Mouse (Mus musculus) spleen, adult 2 months (tissue): Measurements from ENCODE around the gene Dlx6. TPM values are rescaled to one million over a fixed set of nuclear protein-coding genes. Genes with fewer than 3 reads are reported as not detected.

Source experiments
- DNase-seq, 2 experiments: peaks; one replicate each; pipeline versions ENCODE4 v3.0.0 to v3.0.0-alpha.2; 2012 to 2021; ENCODE audit warnings: low spot score in 2 of 2, low read depth in 1 of 2
- H3K27ac ChIP-seq: fragments of 200-500 bp; 2 replicates; pipeline ENCODE4 v1.5.1; 2012; ENCODE audit warnings: low read length, inconsistent platforms; ENCODE audit not compliant: insufficient read depth
- H3K27me3 ChIP-seq: fragments of 200-500 bp; 2 replicates; pipeline ENCODE4 v1.6.1; 2012; ENCODE audit warnings: mild to moderate bottlenecking, moderate library complexity, low read length, inconsistent platforms; ENCODE audit not compliant: control insufficient read depth, insufficient read depth
- H3K36me3 ChIP-seq: fragments of 200-500 bp; 2 replicates; pipeline ENCODE4 v1.6.1; 2012; ENCODE audit warnings: mild to moderate bottlenecking, low read length, inconsistent platforms; ENCODE audit not compliant: control insufficient read depth, insufficient read depth
- H3K4me1 ChIP-seq: fragments of 200-500 bp; 2 replicates; pipeline ENCODE4 v1.6.1; 2011; ENCODE audit warnings: inconsistent platforms; ENCODE audit not compliant: control insufficient read depth, insufficient read depth, insufficient read length
- H3K4me3 ChIP-seq: fragments of 200-500 bp; 2 replicates; pipeline ENCODE4 v1.5.1; 2011; ENCODE audit warnings: mild to moderate bottlenecking, inconsistent platforms; ENCODE audit not compliant: insufficient read depth, insufficient read length; ENCODE audit errors: extremely low read depth
- CTCF ChIP-seq: fragments of 200-500 bp; IDR thresholded peaks from 2 replicates; pipeline ENCODE4 v1.5.1; 2011; ENCODE audit warnings: mild to moderate bottlenecking, inconsistent platforms; ENCODE audit not compliant: insufficient read depth, insufficient read length, insufficient replicate concordance; ENCODE audit errors: extremely low read depth
- POLR2A ChIP-seq: fragments of 200-500 bp; IDR thresholded peaks from 2 replicates; pipeline ENCODE4 v1.6.1; 2011; ENCODE audit warnings: low read depth, low read length, inconsistent platforms
- WGBS: fragments of 180-500 bp; shearing (Covaris S2); methylation state at CpG from one replicate; pipeline ENCODE4 v1.1.7; 2018; 5-methylcytosine and 5-hydroxymethylcytosine counted together
- polyA plus RNA-seq: library from polyadenylated mRNA; depleted of rRNA; stranded (reverse); fragments of >200 nt; gene quantifications from 2 replicates; pipeline ENCODE4 v1.2.3, GENCODE M21; 2012

Dlx6 gene
- polyA plus RNA-seq, 1 experiment, result not detected

GRCm38 (mm10) chr6:6854902-6855745, 8.0 kb upstream of the Dlx6 start:
- 11% methylated on average over 25 of the region's 25 CpGs for WGBS
- no peak for DNase-seq
- Histone ChIP-seq H3K4me3 (no peak overlapping the region), H3K4me1 (no peaks in the 10 kb centered on the region), H3K27me3 (peaks cover 7% of the 10 kb centered on the region), H3K27ac (no peak overlapping the region), H3K36me3 (no peaks in the 10 kb centered on the region)
- no peak for TF ChIP-seq POLR2A
- no peak for TF ChIP-seq CTCF

DNA sequence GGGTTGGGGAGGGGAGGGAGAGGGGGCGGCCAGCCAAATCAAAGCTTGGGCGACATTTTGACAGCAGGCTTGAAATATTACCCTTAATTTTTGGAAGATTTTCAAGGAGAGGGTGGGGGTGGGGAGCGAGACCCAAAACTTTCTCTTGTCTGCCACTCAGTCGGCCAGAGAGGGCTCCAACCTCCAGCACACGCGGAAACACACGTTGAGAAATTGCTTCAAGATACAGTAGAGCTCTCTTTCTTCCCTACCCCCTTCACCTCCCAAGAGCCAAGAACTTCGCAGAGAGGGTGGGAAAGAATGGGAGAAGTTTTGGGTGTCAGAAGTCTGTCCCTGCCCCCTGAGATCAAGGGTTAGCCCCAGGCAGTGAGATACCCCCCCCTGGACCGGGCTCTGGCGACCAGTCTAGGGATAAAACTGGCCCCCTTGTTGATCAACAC, 7.4 kb upstream of the Dlx6 start:
- DNase-seq, result no peak
- Histone ChIP-seq H3K4me3 (no peak overlapping the region), H3K36me3 (no peaks in the 10 kb centered on the region), H3K4me1 (no peaks in the 10 kb centered on the region), H3K27ac (no peak overlapping the region), H3K27me3 (peaks cover 10% of the 10 kb centered on the region)
- whole genome bisulfite sequencing, result 8% methylated on average over 10 of the region's 10 CpGs
- TF ChIP-seq CTCF (no peak), POLR2A (no peak)

DNA sequence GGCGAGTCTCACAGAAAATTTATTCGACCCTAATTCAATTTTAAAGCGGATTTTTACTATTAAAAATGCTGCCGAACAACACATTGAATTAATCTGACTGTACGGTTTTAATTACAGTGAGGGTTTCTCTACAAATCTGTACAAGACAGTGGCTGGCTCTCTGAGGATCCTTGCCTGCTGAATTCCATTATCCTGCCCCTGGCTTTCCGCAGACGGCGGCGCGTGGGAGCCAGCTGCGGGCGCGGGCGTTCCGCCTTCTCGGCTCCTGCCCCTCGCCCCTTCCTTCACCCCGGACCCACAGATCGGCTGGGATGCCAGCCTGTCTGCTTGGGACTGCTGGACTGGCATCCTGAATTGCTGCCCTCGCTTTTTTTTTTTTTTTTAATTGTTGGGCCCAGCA, 6.8 kb upstream of the Dlx6 start:
- Histone ChIP-seq H3K4me3 (no peak overlapping the region), H3K4me1 (no peaks in the 10 kb centered on the region), H3K27ac (no peak overlapping the region), H3K36me3 (no peaks in the 10 kb centered on the region), H3K27me3 (peaks cover 15% of the 10 kb centered on the region)
- no peak for DNase-seq
- TF ChIP-seq CTCF, result no peak
- TF ChIP-seq POLR2A, result no peak
- WGBS, result 7% methylated on average over 20 of the region's 20 CpGs

GRCm38 (mm10) chr6:6856881-6857280, 6.3 kb upstream of the Dlx6 start:
- Histone ChIP-seq H3K27ac (no peak overlapping the region), H3K4me3 (no peak overlapping the region), H3K27me3 (peaks cover 17% of the 10 kb centered on the region), H3K4me1 (no peaks in the 10 kb centered on the region), H3K36me3 (no peaks in the 10 kb centered on the region)
- TF ChIP-seq CTCF (no peak), POLR2A (no peak)
- no peak for DNase-seq
- WGBS, result 11% methylated on average over 4 of the region's 4 CpGs

- Histone ChIP-seq H3K36me3 (no peaks in the 10 kb centered on the region), H3K27me3 (peaks cover 21% of the 10 kb centered on the region), H3K27ac (no peak overlapping the region), H3K4me1 (no peaks in the 10 kb centered on the region; the same call in 1 of the 2 replicates), H3K4me3 (no peak overlapping the region)
- DNase-seq, result no peak
- WGBS, result 17% methylated on average over 2 of the region's 2 CpGs
- TF ChIP-seq CTCF, result no peak
- TF ChIP-seq POLR2A, result no peak
Observed at GRCm38 (mm10) chr6:6857766-6858165, 5.4 kb upstream of the Dlx6 start.

GRCm38 (mm10) chr6:6858571-6858970, 4.6 kb upstream of the Dlx6 start:
- no peaks in the 10 kb centered on the region for H3K36me3 ChIP-seq
- no peak overlapping the region for H3K27ac ChIP-seq
- whole genome bisulfite sequencing, result 0% methylated on average over 1 of the region's 1 CpGs
- no peak for DNase-seq
- no peak overlapping the region for H3K4me3 ChIP-seq
- H3K27me3 ChIP-seq, result peaks cover 25% of the 10 kb centered on the region
- H3K4me1 ChIP-seq, result no peaks in the 10 kb centered on the region; the same call in 1 of the 2 replicates
- TF ChIP-seq POLR2A, result no peak
- TF ChIP-seq CTCF, result no peak
